Mouse (Mus musculus): ENCODE measurements around the gene Gm9817.

Gm9817 gene

GRCm38 (mm10) chr13:45089846-45090245 is 11.4 kb downstream of the Gm9817 start:
- DNase-seq (ENCODE audit: low spot score in 2 of 2), result no peak

GRCm38 (mm10) chr13:45092816-45093215 is 14.3 kb downstream of the Gm9817 start:
- no peak for DNase-seq (ENCODE audit: low spot score in 2 of 2)

- no peak for DNase-seq (ENCODE audit: low spot score in 2 of 2)
These were observed 16.5 kb downstream of the Gm9817 start for GRCm38 (mm10) chr13:45095028-45095427.

GRCm38 (mm10) chr13:45099582-45100229 is 21.2 kb downstream of the Gm9817 start:
- peak in 1 of 2 experiments; percentile 23 for DNase-seq (ENCODE audit: low spot score in 2 of 2)

- no peak for DNase-seq (ENCODE audit: low spot score in 2 of 2)
These were observed 28.0 kb downstream of the Gm9817 start for GRCm38 (mm10) chr13:45106480-45106879.

- DNase-seq (ENCODE audit: low spot score in 2 of 2), result no peak
These were observed 30.4 kb downstream of the Gm9817 start for GRCm38 (mm10) chr13:45108851-45109390.

GRCm38 (mm10) chr13:45118375-45118774 is 39.9 kb downstream of the Gm9817 start:
- DNase-seq (ENCODE audit: low spot score in 2 of 2), result no peak

GRCm38 (mm10) chr13:45118822-45119221 is 40.3 kb downstream of the Gm9817 start:
- no peak for DNase-seq (ENCODE audit: low spot score in 2 of 2)

Measured in frontal cortex, postnatal 36 days (tissue).